Mouse (Mus musculus) neural tube, embryonic 15.5 days (tissue): ENCODE measurements at regions not wholly inside any gene's neighbourhood (a gene's known extent, or its start where the extent isn't known, plus 50 kb on each side); places are given as distances from the start of the nearest gene placed in this dataset.
A peak's percentile ranks its signal among the peaks of the same experiment; 100 is the strongest.
"Not testable (repeated sequence)": the region's sequence is repeated elsewhere in the genome, so short reads cannot be mapped to it uniquely, and the experiment has no call there.

Experiments used
- ATAC-seq: fragments of 200-750 bp; cut with Nextera tagmentation; 2 replicates; pipeline ENCODE4 v1.8.0; 2017; ENCODE audit warnings: mild to moderate bottlenecking, moderate TSS enrichment, moderate library complexity; ENCODE audit not compliant: low FRiP score
- H3K27ac ChIP-seq: fragments of 300-500 bp; sonication (generic); replicated peaks from 2 replicates; pipeline ENCODE4 v1.5.1; 2015; ENCODE audit warnings: mild to moderate bottlenecking, inconsistent platforms
- H3K27me3 ChIP-seq: fragments of 300-500 bp; sonication (generic); replicated peaks from 2 replicates; pipeline ENCODE4 v1.6.1; 2015; ENCODE audit warnings: inconsistent platforms
- H3K36me3 ChIP-seq: fragments of 300-500 bp; sonication (generic); 2 replicates; pipeline ENCODE4 v1.6.1; 2015; ENCODE audit warnings: inconsistent platforms
- H3K4me1 ChIP-seq: fragments of 300-500 bp; sonication (generic); 2 replicates; pipeline ENCODE4 v1.6.1; 2015; ENCODE audit warnings: inconsistent platforms
- H3K4me2 ChIP-seq: fragments of 300-500 bp; sonication (generic); 2 replicates; pipeline ENCODE4 v1.6.1; 2015; ENCODE audit warnings: inconsistent platforms, mild to moderate bottlenecking, moderate library complexity
- H3K4me3 ChIP-seq: fragments of 300-500 bp; sonication (generic); replicated peaks from 2 replicates; pipeline ENCODE4 v1.5.1; 2015; ENCODE audit warnings: mild to moderate bottlenecking, inconsistent platforms
- H3K9ac ChIP-seq: fragments of 300-500 bp; sonication (generic); replicated peaks from 2 replicates; pipeline ENCODE4 v1.6.1; 2015; ENCODE audit warnings: mild to moderate bottlenecking, inconsistent platforms
- H3K9me3 ChIP-seq: fragments of 300-500 bp; sonication (generic); replicated peaks from 2 replicates; pipeline ENCODE4 v1.6.1; 2016; ENCODE audit warnings: inconsistent platforms
- WGBS: fragments of 180-500 bp; shearing (Covaris S2); methylation state at CpG from one replicate; pipeline ENCODE4 v1.1.7; 2015; ENCODE audit warnings: mixed read lengths; 5-methylcytosine and 5-hydroxymethylcytosine counted together

GRCm38 (mm10) chr6:47679946-47680345 lies 84.8 kb upstream of the Ezh2 start:
- not testable (repeated sequence) for H3K27ac ChIP-seq, H3K4me1 ChIP-seq, H3K36me3 ChIP-seq, H3K9me3 ChIP-seq, H3K9ac ChIP-seq, H3K4me2 ChIP-seq, H3K27me3 ChIP-seq, H3K4me3 ChIP-seq, ATAC-seq
- 71% methylated on average over 2 of the region's 7 CpGs for WGBS

GRCm38 (mm10) chr6:47672741-47673140 lies 77.6 kb upstream of the Ezh2 start:
- H3K36me3 ChIP-seq, H3K4me1 ChIP-seq, H3K27ac ChIP-seq, H3K27me3 ChIP-seq, H3K9me3 ChIP-seq, H3K9ac ChIP-seq, ATAC-seq: not testable (repeated sequence)
- H3K4me2 ChIP-seq, result peak overlapping the region; percentile 51
- WGBS, result 20% methylated on average over 3 of the region's 33 CpGs
- peak overlapping the region; percentile 36 for H3K4me3 ChIP-seq

GRCm38 (mm10) chr6:47652880-47653279 lies 57.7 kb upstream of the Ezh2 start:
- not testable (repeated sequence) for H3K27ac ChIP-seq, H3K9me3 ChIP-seq, H3K4me2 ChIP-seq, H3K27me3 ChIP-seq, ATAC-seq, H3K4me3 ChIP-seq, H3K4me1 ChIP-seq, H3K9ac ChIP-seq, H3K36me3 ChIP-seq
- WGBS, result 68% methylated on average over 3 of the region's 3 CpGs

- peak overlapping the region; percentile 61 for H3K4me3 ChIP-seq
- ATAC-seq, H3K36me3 ChIP-seq, H3K9me3 ChIP-seq, H3K4me1 ChIP-seq, H3K27me3 ChIP-seq: not testable (repeated sequence)
- H3K4me2 ChIP-seq, result peak overlapping the region; percentile 62
- 3% methylated on average over 22 of the region's 23 CpGs for WGBS
- H3K9ac ChIP-seq, result peak overlapping the region; percentile 57
- peak overlapping the region; percentile 78 for H3K27ac ChIP-seq
Observed at GRCm38 (mm10) chr6:47651385-47651718, 56.2 kb upstream of the Ezh2 start.

GRCm38 (mm10) chr6:47650463-47651384 lies 55.6 kb upstream of the Ezh2 start:
- Histone ChIP-seq H3K4me3 (peak overlapping the region; percentile 61), H3K9me3 (no peaks in the 10 kb centered on the region), H3K27me3 (no peaks in the 10 kb centered on the region; the same call in 1 of the 2 replicates), H3K4me1 (no peaks in the 10 kb centered on the region), H3K4me2 (peak overlapping the region; percentile 62), H3K36me3 (no peaks in the 10 kb centered on the region), H3K27ac (peak overlapping the region; percentile 78), H3K9ac (peak overlapping the region; percentile 57)
- 4% methylated on average over 46 of the region's 46 CpGs for WGBS
- peak; percentile 98 for ATAC-seq

- 0 out of 2 replicates have a peak overlapping the region, but pooled peaks have one; percentile 61 for H3K4me3 ChIP-seq
- no peak for ATAC-seq
- 92% methylated on average over 6 of the region's 6 CpGs for WGBS
Observed at GRCm38 (mm10) chr6:47649961-47650360, 54.8 kb upstream of the Ezh2 start.

GRCm38 (mm10) chr6:47649451-47649931 lies 54.4 kb upstream of the Ezh2 start:
- Histone ChIP-seq H3K4me3 (no peak overlapping the region), H3K36me3 (no peaks in the 10 kb centered on the region), H3K4me1 (no peaks in the 10 kb centered on the region), H3K9ac (no peak overlapping the region), H3K4me2 (no peak overlapping the region), H3K27me3 (no peaks in the 10 kb centered on the region; the same call in 1 of the 2 replicates), H3K9me3 (no peaks in the 10 kb centered on the region), H3K27ac (no peak overlapping the region)
- ATAC-seq, result no peak
- 85% methylated on average over 5 of the region's 5 CpGs for WGBS

More at GRCm38 (mm10) chr6:47649961-47650360, 54.8 kb upstream of the Ezh2 start:
- H3K27me3 ChIP-seq, result no peaks in the 10 kb centered on the region; the same call in 1 of the 2 replicates
- no peak overlapping the region for H3K27ac ChIP-seq
- no peak overlapping the region for H3K9ac ChIP-seq
- no peaks in the 10 kb centered on the region for H3K4me1 ChIP-seq
- H3K4me2 ChIP-seq, result no peak overlapping the region; the same call in 1 of the 2 replicates
- no peaks in the 10 kb centered on the region for H3K36me3 ChIP-seq
- H3K9me3 ChIP-seq, result no peaks in the 10 kb centered on the region

- Histone ChIP-seq H3K27ac (no peak overlapping the region), H3K4me2 (no peak overlapping the region), H3K9ac (no peak overlapping the region), H3K4me3 (no peak overlapping the region), H3K27me3 (no peaks in the 10 kb centered on the region; the same call in 1 of the 2 replicates), H3K36me3 (no peaks in the 10 kb centered on the region), H3K9me3 (no peaks in the 10 kb centered on the region), H3K4me1 (no peaks in the 10 kb centered on the region)
- 77% methylated on average over 5 of the region's 5 CpGs for WGBS
- ATAC-seq, result no peak
Observed at GRCm38 (mm10) chr6:47648899-47649298, 53.8 kb upstream of the Ezh2 start.

- ATAC-seq, result no peak
- H3K36me3 ChIP-seq, result no peaks in the 10 kb centered on the region
- H3K4me3 ChIP-seq, result no peak overlapping the region
- 93% methylated on average over 7 of the region's 7 CpGs for WGBS
- no peak overlapping the region for H3K9ac ChIP-seq
- no peaks in the 10 kb centered on the region; the same call in 1 of the 2 replicates for H3K27me3 ChIP-seq
- no peak overlapping the region for H3K4me2 ChIP-seq
- no peaks in the 10 kb centered on the region for H3K4me1 ChIP-seq
- H3K27ac ChIP-seq, result no peak overlapping the region
- no peaks in the 10 kb centered on the region for H3K9me3 ChIP-seq
Observed at GRCm38 (mm10) chr6:47648316-47648715, 53.2 kb upstream of the Ezh2 start.

- Histone ChIP-seq H3K9me3 (no peaks in the 10 kb centered on the region), H3K9ac (no peak overlapping the region), H3K36me3 (no peaks in the 10 kb centered on the region), H3K27ac (no peak overlapping the region), H3K27me3 (no peaks in the 10 kb centered on the region; the same call in 1 of the 2 replicates), H3K4me3 (no peak overlapping the region), H3K4me2 (no peak overlapping the region), H3K4me1 (no peaks in the 10 kb centered on the region)
- no peak for ATAC-seq
- 84% methylated on average over 8 of the region's 8 CpGs for WGBS
Observed at GRCm38 (mm10) chr6:47647876-47648275, 52.7 kb upstream of the Ezh2 start.

- 58% methylated on average over 14 of the region's 14 CpGs for WGBS
- Histone ChIP-seq H3K4me2 (no peak overlapping the region), H3K9me3 (no peaks in the 10 kb centered on the region), H3K9ac (no peak overlapping the region), H3K4me3 (no peak overlapping the region), H3K36me3 (no peaks in the 10 kb centered on the region), H3K27me3 (no peaks in the 10 kb centered on the region; the same call in 1 of the 2 replicates), H3K4me1 (no peaks in the 10 kb centered on the region), H3K27ac (no peak overlapping the region)
- no peak for ATAC-seq
Observed at GRCm38 (mm10) chr6:47646731-47647567, 51.8 kb upstream of the Ezh2 start.
